Mouse (Mus musculus): ENCODE data around the gene Gm6803. TPM values are rescaled to one million over a fixed set of nuclear protein-coding genes. Genes with fewer than 3 reads are reported as not detected.

Gene Gm6803
- total RNA-seq (2023) = not detected in 4 replicates

GRCm38 (mm10) chr12:88018671-88019070 is at the start of gene Gm6803:
TSS of gene Gm6803 (minus strand) at chr12:88018771.

GRCm38 (mm10) chr12:88026704-88027103 is 8.1 kb upstream of the Gm6803 start, which contains the start of gene Gm2056:
TSS of gene Gm2056 (plus strand) at chr12:88027004.

GRCm38 (mm10) chr12:88011548-88011947 is 7.0 kb downstream of the Gm6803 start, which contains the start of gene Gm2075:
TSS of gene Gm2075 (plus strand) at chr12:88011848.

Other genes starting within 250 kb of the Gm6803 start
- not detected in 4 replicates for gene Gm21319, start 243.0 kb downstream of the Gm6803 start, total RNA-seq (2023)
- gene Gm21936, start 223.3 kb downstream of the Gm6803 start, total RNA-seq (2023) = not detected in 4 replicates
- gene BB287469, start 202.2 kb downstream of the Gm6803 start, total RNA-seq (2023) = not detected in 4 replicates
- not detected in 4 replicates for gene Gm2001, start 176.4 kb downstream of the Gm6803 start, total RNA-seq (2023)
- gene Gm2016, start 144.7 kb downstream of the Gm6803 start, total RNA-seq (2023) = not detected in 4 replicates
- gene Gm2022, start 123.4 kb downstream of the Gm6803 start, total RNA-seq (2023) = not detected in 4 replicates
- gene Gm2035, start 98.9 kb downstream of the Gm6803 start, total RNA-seq (2023) = not detected in 4 replicates
- not detected in 4 replicates for gene Gm2042, start 64.7 kb downstream of the Gm6803 start, total RNA-seq (2023)
- not detected in 4 replicates for gene Gm2075, start 6.9 kb downstream of the Gm6803 start, total RNA-seq (2023)
- not detected in 4 replicates for gene Gm2056, start 8.2 kb upstream of the Gm6803 start, total RNA-seq (2023)
- gene Gm16368, start 64.9 kb upstream of the Gm6803 start, total RNA-seq (2023) = not detected in 4 replicates
- not detected in 4 replicates for gene Gm10436, start 163.3 kb upstream of the Gm6803 start, total RNA-seq (2023)
- gene Gm8332, start 231.3 kb upstream of the Gm6803 start, total RNA-seq (2023) = not detected in 4 replicates

Measured in B cell, adult 62 days (primary cell).